Mouse (Mus musculus) ES-E14 (cell line): ENCODE measurements around the gene 1700020L24Rik. TPM values are rescaled to one million over a fixed set of nuclear protein-coding genes. Genes with fewer than 3 reads are reported as not detected.

Source experiments
- DNase-seq: peaks from one replicate; pipeline ENCODE4 v3.0.0-alpha.2; 2013; ENCODE audit warnings: low read depth, low spot score
- H3K27ac ChIP-seq: 2 replicates; pipeline ENCODE4 v1.5.1; 2012; ENCODE audit warnings: low read depth, mild to moderate bottlenecking, low read length, moderate library complexity, mixed read lengths; ENCODE audit not compliant: poor library complexity, insufficient read depth, severe bottlenecking
- H3K36me3 ChIP-seq: 2 replicates; pipeline ENCODE4 v1.6.1; 2012; ENCODE audit warnings: mild to moderate bottlenecking, low read length, moderate library complexity, mixed read lengths; ENCODE audit not compliant: control insufficient read depth, poor library complexity, insufficient read depth, severe bottlenecking
- H3K4me1 ChIP-seq, 2 experiments: fragments of 150-350 bp in 1 of 2; sonication (generic) in 1 of 2; 2 replicates each; pipeline ENCODE4 v1.6.1; 2012; ENCODE audit warnings: low read length in 2 of 2, mild to moderate bottlenecking in 1 of 2, mixed read lengths in 1 of 2; ENCODE audit not compliant: control insufficient read depth in 2 of 2, insufficient read depth in 2 of 2, poor library complexity in 1 of 2
- H3K4me3 ChIP-seq, 2 experiments: fragments of 150-350 bp in 1 of 2; sonication (generic) in 1 of 2; 2 replicates each; pipeline ENCODE4 v1.5.1; 2012; ENCODE audit warnings: low read length in 2 of 2, low read depth in 1 of 2, mild to moderate bottlenecking in 1 of 2, mixed read lengths in 1 of 2; ENCODE audit not compliant: insufficient read depth in 1 of 2, poor library complexity in 1 of 2, severe bottlenecking in 1 of 2
- H3K9ac ChIP-seq: 2 replicates; pipeline ENCODE4 v1.6.1; 2012; ENCODE audit warnings: low read depth, mild to moderate bottlenecking, low read length, mixed read lengths; ENCODE audit not compliant: poor library complexity, insufficient read depth, severe bottlenecking
- H3K9me3 ChIP-seq: fragments of 150-350 bp; sonication (generic); 2 replicates; pipeline ENCODE4 v1.6.1; 2012; ENCODE audit warnings: low read depth, mild to moderate bottlenecking, low read length; ENCODE audit not compliant: control insufficient read depth, insufficient read depth
- CHD2 ChIP-seq: IDR thresholded peaks from 2 replicates; pipeline ENCODE4 v1.6.1; 2014; ENCODE audit warnings: mild to moderate bottlenecking, low read depth, low read length, inconsistent platforms
- HCFC1 ChIP-seq: IDR thresholded peaks from 2 replicates; pipeline ENCODE4 v1.6.1; 2012; ENCODE audit warnings: low read length, inconsistent platforms, borderline replicate concordance; ENCODE audit not compliant: insufficient read depth
- MAFK ChIP-seq: IDR thresholded peaks from 2 replicates; pipeline ENCODE4 v1.6.1; 2014; ENCODE audit warnings: mild to moderate bottlenecking, low read depth, low read length, inconsistent platforms; ENCODE audit not compliant: insufficient read depth
- ZC3H11A ChIP-seq: IDR thresholded peaks from 2 replicates; pipeline ENCODE4 v1.6.1; 2012; ENCODE audit warnings: low read depth, mild to moderate bottlenecking, inconsistent platforms, low read length, borderline replicate concordance
- ZNF384 ChIP-seq: IDR thresholded peaks from 2 replicates; pipeline ENCODE4 v1.6.1; 2012; ENCODE audit warnings: low read depth, low read length, inconsistent platforms
- in situ Hi-C, 2 experiments: fragments of 600-800 bp; cut with MboI; formaldehyde crosslinking; loops; one replicate each; pipeline ENCODE4 v1.15.1; 2025; ENCODE audit warnings: low sequenced_read_pairs in 2 of 2, inconsistent platforms in 1 of 2; ENCODE audit not compliant: unreplicated experiment in 2 of 2
- total RNA-seq: library from RNA; depleted of rRNA; stranded (reverse); fragments of 300-350 nt; gene quantifications from 2 replicates; pipeline ENCODE4 v1.2.3, GENCODE M21; 2012

The 1700020L24Rik gene
- total RNA-seq, 1 experiment, result 0.36 TPM

DNA sequence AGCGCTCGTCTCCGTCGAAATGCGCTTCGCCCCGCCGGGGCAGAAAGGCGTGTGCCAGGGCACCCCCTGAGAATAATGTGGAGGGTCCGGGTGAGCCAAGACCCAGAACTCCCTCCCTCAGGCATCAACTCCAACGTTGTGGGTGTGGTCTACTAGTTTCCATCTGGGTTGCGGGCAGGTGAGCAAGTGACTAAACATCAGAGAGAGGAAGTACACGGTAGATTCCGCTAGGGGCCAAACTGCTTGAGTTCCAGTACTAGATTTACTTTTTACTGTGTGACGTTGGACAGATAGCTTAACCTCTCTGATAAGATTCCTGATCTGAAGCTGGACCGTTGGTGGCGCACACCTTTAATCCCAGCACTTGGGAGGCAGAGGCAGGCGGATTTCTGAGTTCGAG, 7.5 kb downstream of the 1700020L24Rik start:
- H3K9ac ChIP-seq, result peak overlapping the region; percentile 42
- peak; percentile 62 for DNase-seq
- H3K9me3 ChIP-seq, result no peaks in the 10 kb centered on the region

DNA sequence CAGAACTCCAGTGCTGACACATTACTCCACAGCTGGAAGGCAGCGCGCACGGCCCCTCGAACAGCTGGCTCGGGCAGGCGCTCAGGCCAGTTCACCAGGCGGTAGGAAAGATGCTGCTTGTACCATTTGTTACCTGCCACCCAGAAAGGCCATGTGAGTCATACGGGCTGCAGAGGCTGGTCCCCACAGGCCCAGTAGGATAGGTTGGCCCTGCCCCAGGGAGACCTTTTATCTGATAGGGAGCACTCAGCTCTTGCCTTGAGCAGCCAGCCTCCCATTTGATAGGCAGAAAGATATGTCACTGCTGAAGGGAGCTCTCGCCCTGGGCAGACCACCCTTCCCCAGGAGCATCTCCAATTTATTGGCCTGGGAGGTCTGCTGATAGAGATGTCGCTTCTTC, 10.1 kb downstream of the 1700020L24Rik start:
- TF ChIP-seq CHD2 (no peak), ZNF384 (no peak), HCFC1 (no peak), MAFK (no peak), ZC3H11A (no peak)
- in situ Hi-C loops, result no loop called here
- Histone ChIP-seq H3K9ac (no peak overlapping the region), H3K27ac (no peak overlapping the region; the same call in 1 of the 2 replicates), H3K9me3 (no peaks in the 10 kb centered on the region), H3K4me1 (peaks cover 4 to 31% of the 10 kb centered on the region in 2 experiments), H3K36me3 (no peaks in the 10 kb centered on the region), H3K4me3 (no peak overlapping the region)
- DNase-seq, result no peak

More for the DNA sequence above, 7.5 kb downstream of the 1700020L24Rik start:
- in situ Hi-C loops, result no loop called here
- Histone ChIP-seq H3K27ac (no peak overlapping the region), H3K4me1 (peaks cover 4 to 31% of the 10 kb centered on the region in 2 experiments), H3K36me3 (0 out of 2 replicates have a peak, but pooled peaks cover 2% of the 10 kb centered on the region), H3K4me3 (peak overlapping the region; percentile 51 to 61)
- no peak for TF ChIP-seq HCFC1

DNA sequence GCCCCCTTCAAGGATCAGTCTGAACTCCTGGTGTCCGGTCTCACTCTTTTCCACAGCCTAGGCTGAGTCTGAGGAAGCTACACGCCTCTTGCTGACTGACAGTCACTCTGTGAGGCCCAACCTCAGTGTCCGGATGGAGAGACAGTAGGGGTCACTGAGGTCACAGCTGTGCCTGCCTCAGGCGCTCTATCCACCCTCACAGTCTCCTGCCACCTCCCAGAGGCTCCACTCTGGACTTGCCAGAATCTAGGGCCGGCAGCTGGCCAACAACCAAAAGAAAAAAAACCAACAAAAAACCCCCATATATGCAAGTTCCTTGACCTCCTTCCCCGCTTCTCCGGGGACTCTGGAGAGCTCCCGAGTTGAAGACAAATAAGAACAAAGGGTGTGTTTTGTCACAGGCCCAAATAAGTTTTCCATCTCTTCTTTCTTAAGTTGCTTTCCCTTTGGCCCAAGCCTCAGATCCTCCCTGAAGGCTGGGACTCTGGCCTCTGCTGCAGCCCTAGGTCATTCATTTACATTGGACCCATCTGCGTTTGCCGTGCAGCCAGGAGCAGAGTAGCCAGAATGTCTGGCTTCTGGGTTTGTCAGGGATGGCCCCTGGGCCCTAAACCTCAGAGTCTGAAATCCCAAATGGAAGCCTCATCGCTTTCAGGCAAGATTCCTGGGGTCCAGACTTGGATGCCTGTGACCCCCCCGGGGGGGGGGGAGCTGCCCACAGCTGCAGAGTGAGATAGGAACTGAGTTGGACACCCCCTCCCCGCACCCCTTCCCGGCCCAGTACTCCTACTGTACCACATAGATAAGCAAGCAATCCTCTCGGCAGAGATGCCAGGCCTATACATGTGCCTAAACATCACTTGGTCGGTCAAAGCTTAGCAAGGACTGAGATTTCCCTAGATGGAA, 10.8 kb downstream of the 1700020L24Rik start:
- H3K27ac ChIP-seq, result peak overlapping the region; percentile 3; the same call in 1 of the 2 replicates
- TF ChIP-seq ZC3H11A (no peak), ZNF384 (no peak), MAFK (no peak), HCFC1 (no peak), CHD2 (no peak)
- in situ Hi-C loops, result no loop called here
- H3K36me3 ChIP-seq, result no peaks in the 10 kb centered on the region
- peaks cover 4 to 30% of the 10 kb centered on the region in 2 experiments for H3K4me1 ChIP-seq
- no peak overlapping the region for H3K4me3 ChIP-seq
- no peak for DNase-seq
- no peaks in the 10 kb centered on the region for H3K9me3 ChIP-seq
- no peak overlapping the region for H3K9ac ChIP-seq

DNA sequence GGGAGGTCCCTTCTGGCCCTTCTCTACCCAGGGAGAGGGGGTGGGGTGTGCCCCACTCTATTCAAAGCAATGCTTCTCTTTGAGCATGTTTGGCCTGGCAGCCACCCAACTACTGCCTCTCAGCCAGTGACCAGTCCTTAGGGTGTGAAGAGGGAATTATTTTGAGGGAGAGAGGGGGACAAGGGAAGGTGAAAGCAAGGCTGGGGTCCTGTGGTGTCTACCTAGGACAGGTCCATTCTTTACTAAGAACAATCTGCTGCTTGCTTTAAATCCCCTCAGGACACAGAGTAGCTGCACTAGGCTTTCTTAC, 11.4 kb downstream of the 1700020L24Rik start:
- Histone ChIP-seq H3K4me3 (no peak overlapping the region), H3K36me3 (no peaks in the 10 kb centered on the region), H3K9ac (no peak overlapping the region), H3K27ac (peak overlapping the region; percentile 3; the same call in 1 of the 2 replicates), H3K9me3 (no peaks in the 10 kb centered on the region), H3K4me1 (peaks cover 4 to 24% of the 10 kb centered on the region in 2 experiments)
- in situ Hi-C loops, result no loop called here
- DNase-seq, result no peak
- TF ChIP-seq ZC3H11A (no peak), ZNF384 (no peak), MAFK (no peak), CHD2 (no peak), HCFC1 (no peak)

DNA sequence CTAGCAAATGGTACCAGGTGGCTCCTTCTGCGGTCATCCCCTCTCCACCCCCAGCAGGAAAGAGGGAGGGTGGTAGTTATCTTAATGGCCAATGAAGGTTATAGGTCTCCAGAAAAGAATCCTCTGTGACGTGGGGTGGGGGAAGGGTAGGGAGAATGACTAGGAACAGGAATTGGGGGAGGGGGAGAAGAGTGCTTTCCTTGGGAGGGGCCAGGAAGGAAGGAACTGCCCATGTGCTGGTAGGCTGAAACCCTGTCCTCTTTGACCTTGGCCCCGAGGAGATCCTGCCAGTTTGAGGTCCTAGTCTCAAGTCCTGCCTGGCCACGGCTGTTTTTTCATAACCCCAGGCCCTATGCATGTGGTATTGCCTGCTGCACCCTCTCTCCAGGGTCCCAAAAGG, 11.8 kb downstream of the 1700020L24Rik start:
- Histone ChIP-seq H3K9me3 (no peaks in the 10 kb centered on the region), H3K9ac (peak overlapping the region; percentile 61), H3K36me3 (no peaks in the 10 kb centered on the region), H3K27ac (peak overlapping the region; percentile 70; the same call in 1 of the 2 replicates), H3K4me3 (no peak overlapping the region), H3K4me1 (peaks cover 4 to 21% of the 10 kb centered on the region in 2 experiments)
- in situ Hi-C loops, result no loop called here
- TF ChIP-seq MAFK (no peak), ZC3H11A (no peak), ZNF384 (no peak), CHD2 (no peak), HCFC1 (no peak)
- DNase-seq, result no peak
